Mouse (Mus musculus) CH12.LX (cell line): ENCODE data around the gene Ccdc86. TPM values are rescaled to one million over a fixed set of nuclear protein-coding genes. Genes with fewer than 3 reads are reported as not detected.

Source experiments
- DNase-seq: peaks from one replicate; pipeline ENCODE4 v3.0.0-alpha.2; 2013; ENCODE audit errors: extremely low read depth
- H3K27ac ChIP-seq: 2 replicates; pipeline ENCODE4 v1.5.1; 2012; ENCODE audit warnings: low read depth, mild to moderate bottlenecking, control low read depth, moderate library complexity; ENCODE audit not compliant: insufficient read depth
- H3K27me3 ChIP-seq: replicated peaks from 2 replicates; pipeline ENCODE3; 2012; ENCODE audit warnings: inconsistent platforms
- H3K36me3 ChIP-seq, 2 experiments: replicated peaks in 1 of 2; 2 replicates each; pipeline versions ENCODE3 to v1.6.1; 2012; ENCODE audit warnings: inconsistent platforms in 1 of 2, low read length in 1 of 2, mild to moderate bottlenecking in 1 of 2, mixed read lengths in 1 of 2, moderate library complexity in 1 of 2; ENCODE audit not compliant: control insufficient read depth in 1 of 2, insufficient read depth in 1 of 2
- H3K4me1 ChIP-seq, 2 experiments: 2 replicates each; pipeline ENCODE4 v1.6.1; 2012; ENCODE audit warnings: inconsistent platforms in 1 of 2, moderate library complexity in 1 of 2; ENCODE audit not compliant: insufficient read depth in 2 of 2, control insufficient read depth in 1 of 2
- H3K4me2 ChIP-seq: 2 replicates; pipeline ENCODE4 v1.6.1; 2012; ENCODE audit warnings: low read depth, mild to moderate bottlenecking, control low read depth; ENCODE audit not compliant: poor library complexity, insufficient read depth, severe bottlenecking
- H3K4me3 ChIP-seq, 3 experiments: fragments of 150-350 bp in 1 of 3; sonication (generic) in 1 of 3; replicated peaks in 1 of 3; 2 replicates each; pipeline versions ENCODE3 to v1.5.1; 2011 to 2012; ENCODE audit warnings: low read depth in 2 of 3, low read length in 2 of 3, mild to moderate bottlenecking in 2 of 3, moderate library complexity in 2 of 3, control low read depth in 1 of 3, improper control_type of control experiment in 1 of 3, inconsistent platforms in 1 of 3, mixed read lengths in 1 of 3; ENCODE audit not compliant: poor library complexity in 1 of 3
- H3K79me2 ChIP-seq: replicated peaks from 2 replicates; pipeline ENCODE4 v1.6.1; 2012; ENCODE audit warnings: mild to moderate bottlenecking, moderate library complexity; ENCODE audit not compliant: control insufficient read depth, poor library complexity, insufficient read depth, severe bottlenecking; ENCODE audit errors: extremely low read depth
- H3K9ac ChIP-seq: 2 replicates; pipeline ENCODE4 v1.6.1; 2012; ENCODE audit warnings: low read depth, mild to moderate bottlenecking, control low read depth, moderate library complexity; ENCODE audit not compliant: insufficient read depth
- H3K9me3 ChIP-seq: replicated peaks from 2 replicates; pipeline ENCODE3; 2012; ENCODE audit warnings: low read length, inconsistent platforms, mixed read lengths
- BHLHE40 ChIP-seq: IDR thresholded peaks from 2 replicates; pipeline ENCODE4 v1.6.1; 2011; ENCODE audit warnings: mild to moderate bottlenecking, low read depth, low read length, improper control_type of control experiment
- CHD2 ChIP-seq: IDR thresholded peaks from 2 replicates; pipeline ENCODE4 v1.6.1; 2011; ENCODE audit warnings: low read length, improper control_type of control experiment
- EP300 ChIP-seq: IDR thresholded peaks from 2 replicates; pipeline ENCODE4 v1.6.1; 2011; ENCODE audit warnings: low read length, improper control_type of control experiment
- ETS1 ChIP-seq: conservative IDR thresholded peaks from 2 replicates; pipeline ENCODE4 v1.6.1; 2012; ENCODE audit warnings: low read depth, mild to moderate bottlenecking, inconsistent platforms, low read length, improper control_type of control experiment, moderate library complexity
- HCFC1 ChIP-seq: IDR thresholded peaks from 2 replicates; pipeline ENCODE4 v1.6.1; 2012; ENCODE audit warnings: low read depth, mild to moderate bottlenecking, inconsistent platforms, low read length, improper control_type of control experiment
- MAZ ChIP-seq: IDR thresholded peaks from 2 replicates; pipeline ENCODE4 v1.6.1; 2012; ENCODE audit warnings: low read depth, mild to moderate bottlenecking, inconsistent platforms, low read length, improper control_type of control experiment, moderate library complexity
- MEF2A ChIP-seq: IDR thresholded peaks from 2 replicates; pipeline ENCODE4 v1.6.1; 2014; ENCODE audit warnings: low read depth, mild to moderate bottlenecking, inconsistent platforms, low read length, improper control_type of control experiment, borderline replicate concordance
- MYC ChIP-seq: IDR thresholded peaks from 2 replicates; pipeline ENCODE4 v1.6.1; 2011; ENCODE audit warnings: low read depth, mild to moderate bottlenecking, improper control_type of control experiment, low read length
- NRF1 ChIP-seq: IDR thresholded peaks from 2 replicates; pipeline ENCODE4 v1.6.1; 2014; ENCODE audit warnings: low read depth, mild to moderate bottlenecking, inconsistent platforms, low read length, improper control_type of control experiment, moderate library complexity
- RCOR1 ChIP-seq: conservative IDR thresholded peaks from 2 replicates; pipeline ENCODE4 v1.6.1; 2012; ENCODE audit warnings: low read depth, mild to moderate bottlenecking, inconsistent platforms, low read length, improper control_type of control experiment
- SMC3 ChIP-seq: IDR thresholded peaks from 2 replicates; pipeline ENCODE4 v1.6.1; 2011; ENCODE audit warnings: low read depth, low read length, improper control_type of control experiment
- TCF12 ChIP-seq: IDR thresholded peaks from 2 replicates; pipeline ENCODE4 v1.6.1; 2014; ENCODE audit warnings: low read depth, mild to moderate bottlenecking, inconsistent platforms, low read length, improper control_type of control experiment
- USF2 ChIP-seq: conservative IDR thresholded peaks from 2 replicates; pipeline ENCODE4 v1.6.1; 2011; ENCODE audit warnings: low read depth, low read length, improper control_type of control experiment
- dilution Hi-C: fragments of 300-500 bp; cut with MboI; formaldehyde crosslinking; loops from 2 replicates; pipeline ENCODE4 v1.14.3; 2020; ENCODE audit warnings: low sequenced_read_pairs; ENCODE audit not compliant: extremely low pct_unique_long_range_greater_than_20kb, extremely low pct_ligation_motif_present
- in situ Hi-C: fragments of 300-500 bp; cut with MboI; formaldehyde crosslinking; loops from 3 replicates; pipeline ENCODE4 v1.14.3; 2019; ENCODE audit warnings: low sequenced_read_pairs, low pct_ligation_motif_present, low pct_unique_long_range_greater_than_20kb, mixed read lengths
- polyA plus RNA-seq: library from polyadenylated mRNA; unstranded; fragments of >175 nt; gene quantifications from 2 replicates; pipeline ENCODE4 v1.2.1, GENCODE M21; 2012; ENCODE audit warnings: low read depth; ENCODE audit not compliant: insufficient read length
- total RNA-seq, 2 experiments: library from RNA; depleted of rRNA; stranded (reverse); fragments of 300-350 nt in 1 of 2; fragments of >200 nt in 1 of 2; gene quantifications; 2 replicates each; pipeline ENCODE4 v1.2.3; 2012 to 2014

The Ccdc86 gene
- total and polyA plus RNA-seq, 3 experiments, result 9.5 to 44.8 (median 10.8) TPM

GRCm38 (mm10) chr19:10946506-10946905 lies 2.6 kb downstream of the Ccdc86 start:
- Histone ChIP-seq H3K79me2 (peaks cover 31% of the 10 kb centered on the region), H3K9ac (peak overlapping the region; percentile 54; the same call in 1 of the 2 replicates), H3K4me1 (peaks cover 21 to 50% of the 10 kb centered on the region in 2 experiments), H3K36me3 (peaks cover 37 to 57% of the 10 kb centered on the region in 2 experiments), H3K4me2 (peak overlapping the region; percentile 95; the same call in 1 of the 2 replicates), H3K9me3 (no peaks in the 10 kb centered on the region), H3K27ac (no peak overlapping the region), H3K4me3 (peak overlapping the region in 2 of 3 experiments; percentile 76 to 85), H3K27me3 (peaks cover 8% of the 10 kb centered on the region)
- in situ Hi-C loops (no loop called here), dilution Hi-C loops (no loop called here)
- no peak for DNase-seq
- TF ChIP-seq CHD2, result no peak
- TF ChIP-seq SMC3, result no peak
- TF ChIP-seq TCF12, result no peak
- TF ChIP-seq MYC, result no peak
- TF ChIP-seq EP300, result no peak
- TF ChIP-seq HCFC1, result no peak

GRCm38 (mm10) chr19:10943955-10944354 lies 5.1 kb downstream of the Ccdc86 start:
- no peak overlapping the region for H3K9ac ChIP-seq
- in situ Hi-C loops (no loop called here), dilution Hi-C loops (no loop called here)
- H3K4me2 ChIP-seq, result no peak overlapping the region
- peaks cover 30% of the 10 kb centered on the region for H3K79me2 ChIP-seq
- TF ChIP-seq USF2, result no peak
- TF ChIP-seq EP300, result 0 out of 2 replicates have a peak, but pooled peaks have one; percentile 42
- TF ChIP-seq MEF2A, result peak; percentile 64
- no peak for TF ChIP-seq HCFC1
- TF ChIP-seq BHLHE40, result peak; percentile 72
- TF ChIP-seq SMC3, result no peak
- no peak for TF ChIP-seq MAZ
- TF ChIP-seq NRF1, result no peak
- TF ChIP-seq RCOR1, result no peak
- peak; percentile 64; the same call in 1 of the 2 replicates for TF ChIP-seq ETS1
- peak overlapping the region; percentile 6; the same call in 1 of the 2 replicates for H3K27ac ChIP-seq
- H3K36me3 ChIP-seq, result peaks cover 50 to 74% of the 10 kb centered on the region in 2 experiments
- no peak overlapping the region for H3K4me3 ChIP-seq
- peak; percentile 68 for DNase-seq
- H3K4me1 ChIP-seq, result peaks cover 21 to 44% of the 10 kb centered on the region in 2 experiments
- no peaks in the 10 kb centered on the region for H3K27me3 ChIP-seq
- H3K9me3 ChIP-seq, result peaks cover 3% of the 10 kb centered on the region
